Mouse (Mus musculus) olfactory bulb, adult 2 months (tissue): ENCODE results near the gene Nfe2l3.

Source experiments
- CTCF ChIP-seq: fragments of 200-500 bp; IDR thresholded peaks from 2 replicates; pipeline ENCODE4 v1.5.1; 2012; ENCODE audit warnings: low read depth, mild to moderate bottlenecking, low read length, moderate library complexity; ENCODE audit not compliant: insufficient read depth
- POLR2A ChIP-seq: fragments of 200-500 bp; IDR thresholded peaks from 2 replicates; pipeline ENCODE4 v1.6.1; 2012; ENCODE audit warnings: mild to moderate bottlenecking, low read depth, low read length, moderate library complexity; ENCODE audit not compliant: insufficient read depth

- TF ChIP-seq POLR2A = peak; percentile 47; the same call in 1 of the 2 replicates
- TF ChIP-seq CTCF = no peak
Measured at GRCm38 (mm10) chr6:51470311-51471178, 38.1 kb downstream of the Nfe2l3 start, which contains the start of gene Cbx3.
